Mouse (Mus musculus) kidney, postnatal 36 days (tissue): ENCODE results near the gene Naip1.
A peak's percentile ranks its signal among the peaks of the same experiment; 100 is the strongest.

Experiments used
- DNase-seq, 2 experiments: peaks; one replicate each; pipeline ENCODE4 v3.0.0; 2021 to 2022; ENCODE audit warnings: mixed read lengths in 2 of 2

Gene Naip1

DNA sequence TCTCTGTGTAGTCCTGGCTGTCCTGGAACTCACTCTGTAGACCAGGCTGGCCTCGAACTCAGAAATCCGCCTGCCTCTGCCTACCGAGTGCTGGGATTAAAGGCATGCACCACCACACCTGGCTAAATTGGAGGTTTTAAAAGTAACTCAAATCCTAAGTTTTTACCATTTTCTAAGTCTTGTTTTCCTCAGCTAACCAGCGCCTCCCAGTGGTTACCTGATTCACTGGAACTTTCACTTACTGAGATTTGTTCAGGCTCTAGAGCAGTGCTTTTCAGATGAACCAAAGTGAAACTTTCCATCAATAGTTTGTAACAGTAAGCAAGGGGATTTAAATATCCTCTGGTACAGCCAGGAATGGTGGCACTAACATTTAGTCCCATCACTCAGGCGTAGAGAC lies 61.6 kb downstream of the Naip1 start:
- DNase-seq: peak; percentile 7 to 66

DNA sequence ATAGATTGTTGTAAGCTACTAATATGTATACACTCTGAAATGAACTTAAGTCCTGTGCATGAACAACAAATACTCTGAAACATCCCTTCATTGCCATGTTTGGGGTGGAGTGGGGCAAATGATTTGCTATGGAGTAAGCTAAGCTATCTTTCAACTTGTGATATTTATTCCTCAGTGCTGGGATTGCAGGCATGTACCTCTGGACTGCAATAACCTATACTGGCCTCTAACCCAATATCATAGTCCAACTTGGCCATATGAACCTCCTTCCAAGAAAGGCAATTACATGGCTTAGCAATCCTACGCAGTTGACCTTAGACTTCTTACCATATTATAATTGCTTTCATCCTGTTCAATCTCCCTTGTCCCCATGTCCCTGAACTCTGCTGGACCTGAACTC lies 82.1 kb downstream of the Naip1 start:
- no peak for DNase-seq
